Comparison of ENCODE assay signal across 10 mouse cellular contexts in genomic region chr13:36297950-36298781, GRCm38 (mm10).
DNase-seq lines count a peak whose midpoint lies in the region; ATAC-seq and TF ChIP-seq lines count a peak whose summit lies in the region.
"Had no signal": no experiment of that assay in that cellular context is flagged by ENCODE, and none has a peak within 500 bp of the region (broad histone marks: within the 10 kb centered on the region; RNA-seq: fewer than 3 reads in every experiment).

No protein-coding gene starts in this region.

- no peaks in the 10 kb centered on the region for H3K36me3 ChIP-seq in hindbrain, embryonic 13.5 days
- H3K36me3 ChIP-seq in hindbrain, embryonic 11.5 days (ENCODE audit: control insufficient read depth, insufficient read depth, low read length), result no peaks in the 10 kb centered on the region
- H3K36me3 ChIP-seq in heart, postnatal 0 days (replicated peaks; ENCODE audit: control insufficient read depth, insufficient read depth, low read length), result no peaks in the 10 kb centered on the region
- H3K36me3 ChIP-seq: liver, embryonic 13.5 days had no signal

- WGBS in hindbrain, embryonic 13.5 days, result 59% methylated on average over 3 of the region's 3 CpGs
- WGBS in hindbrain, embryonic 11.5 days, result 62% methylated on average over 3 of the region's 3 CpGs
- 30% methylated on average over 3 of the region's 3 CpGs for WGBS in heart, postnatal 0 days
- 35% methylated on average over 3 of the region's 3 CpGs for WGBS in large intestine, adult 2 months

- H3K4me3 ChIP-seq in hindbrain, embryonic 13.5 days, result no peak overlapping the region
- no peak overlapping the region for H3K4me3 ChIP-seq in hindbrain, embryonic 11.5 days (ENCODE audit: low read depth, low read length)
- H3K4me3 ChIP-seq in heart, postnatal 0 days (ENCODE audit: low read depth, low read length), result no peak overlapping the region
- H3K4me3 ChIP-seq: liver, embryonic 13.5 days had no signal

- no peak overlapping the region for H3K9ac ChIP-seq in hindbrain, embryonic 13.5 days
- no peak overlapping the region for H3K9ac ChIP-seq in hindbrain, embryonic 11.5 days (ENCODE audit: low read depth, low read length)
- no peak overlapping the region for H3K9ac ChIP-seq in heart, postnatal 0 days (replicated peaks; ENCODE audit: low read depth, low read length)
- H3K9ac ChIP-seq: liver, embryonic 13.5 days had no signal

- H3K9me3 ChIP-seq in hindbrain, embryonic 13.5 days, result no peaks in the 10 kb centered on the region
- no peaks in the 10 kb centered on the region for H3K9me3 ChIP-seq in hindbrain, embryonic 11.5 days (ENCODE audit: control insufficient read depth, low read length)
- H3K9me3 ChIP-seq in heart, postnatal 0 days (replicated peaks; ENCODE audit: control insufficient read depth, low read length), result no peaks in the 10 kb centered on the region
- H3K9me3 ChIP-seq: liver, embryonic 13.5 days had no signal

- TF ChIP-seq EP300 in heart, postnatal 0 days (IDR thresholded peaks at IDR 0.05; ENCODE audit: low read depth), result no peak

- no peak for DNase-seq in hindbrain, embryonic 11.5 days (ENCODE audit: low spot score)
- DNase-seq in brain, embryonic 14.5 days (ENCODE audit: low read depth), result peak; percentile 86
- peak; percentile 50 for DNase-seq in heart, postnatal 0 days (ENCODE audit: low spot score)
- DNase-seq in large intestine, adult 2 months (ENCODE audit: low read depth, low spot score), result peak; percentile 40
- DNase-seq in layer of hippocampus, adult 11-12 months (ENCODE audit: low spot score), result no peak
- DNase-seq in adrenal gland, postnatal 25 days, result no peak
- DNase-seq in ovary, adult 18-20 months (ENCODE audit: low spot score), result no peak
- DNase-seq: cerebellum, postnatal 36 days; liver, embryonic 13.5 days had no signal

- no peak for TF ChIP-seq CTCF in brain, embryonic 14.5 days (IDR thresholded peaks at IDR 0.05; ENCODE audit: borderline replicate concordance, extremely low read depth, insufficient read depth, insufficient read length)
- no peak for TF ChIP-seq CTCF in heart, postnatal 0 days (IDR thresholded peaks at IDR 0.05; ENCODE audit: low read depth)

- TF ChIP-seq POLR2A in brain, embryonic 14.5 days (IDR thresholded peaks at IDR 0.05; ENCODE audit: borderline replicate concordance, extremely low read depth, insufficient read depth, insufficient read length, poor library complexity, severe bottlenecking), result no peak

- H3K4me1 ChIP-seq in hindbrain, embryonic 13.5 days (replicated peaks), result peaks cover 23% of the 10 kb centered on the region
- H3K4me1 ChIP-seq in hindbrain, embryonic 11.5 days (replicated peaks; ENCODE audit: control insufficient read depth, insufficient read depth, low read length), result no peaks in the 10 kb centered on the region
- H3K4me1 ChIP-seq in heart, postnatal 0 days (ENCODE audit: control insufficient read depth, insufficient read depth), result peaks cover 31% of the 10 kb centered on the region
- H3K4me1 ChIP-seq: liver, embryonic 13.5 days had no signal

- peak; percentile 61; the same call in 1 of the 2 replicates for ATAC-seq in hindbrain, embryonic 13.5 days (ENCODE audit: low FRiP score)
- ATAC-seq in hindbrain, embryonic 11.5 days (ENCODE audit: low FRiP score), result no peak
- peak; percentile 84 for ATAC-seq in heart, postnatal 0 days (ENCODE audit: insufficient read depth, low read depth)

- 0 out of 2 replicates have a peak, but pooled peaks cover 6% of the 10 kb centered on the region for H3K27me3 ChIP-seq in hindbrain, embryonic 13.5 days
- no peaks in the 10 kb centered on the region for H3K27me3 ChIP-seq in hindbrain, embryonic 11.5 days (ENCODE audit: control insufficient read depth, insufficient read depth, low read length)
- H3K27me3 ChIP-seq in heart, postnatal 0 days (ENCODE audit: control insufficient read depth, insufficient read depth, low read length), result no peaks in the 10 kb centered on the region
- H3K27me3 ChIP-seq: liver, embryonic 13.5 days had no signal

- H3K27ac ChIP-seq in hindbrain, embryonic 13.5 days, result no peak overlapping the region
- H3K27ac ChIP-seq in hindbrain, embryonic 11.5 days (ENCODE audit: low read depth, low read length), result no peak overlapping the region
- peak overlapping the region; percentile 62 for H3K27ac ChIP-seq in heart, postnatal 0 days (ENCODE audit: low read depth)
- H3K27ac ChIP-seq: liver, embryonic 13.5 days had no signal

- H3K4me2 ChIP-seq in hindbrain, embryonic 13.5 days, result no peak overlapping the region
- no peak overlapping the region for H3K4me2 ChIP-seq in hindbrain, embryonic 11.5 days (replicated peaks; ENCODE audit: low read depth, low read length)
- H3K4me2 ChIP-seq in heart, postnatal 0 days (ENCODE audit: low read depth, low read length), result no peak overlapping the region
- H3K4me2 ChIP-seq: liver, embryonic 13.5 days had no signal

Comparison
In these comparisons a context has a peak if more than half of its experiments do, and no peak if none do; other contexts are left out.
1. DNase-seq: peak in brain, embryonic 14.5 days (single experiment), heart, postnatal 0 days (single experiment) and large intestine, adult 2 months (single experiment); none in hindbrain, embryonic 11.5 days (single experiment), layer of hippocampus, adult 11-12 months (single experiment), adrenal gland, postnatal 25 days (single experiment) and ovary, adult 18-20 months (single experiment).